ENCODE assay signal across 18 mouse cellular contexts in genomic region chr1:132628183-132628582, GRCm38 (mm10).
A peak's percentile ranks its signal among the peaks of the same experiment; 100 is the strongest.
DNase-seq lines count a peak whose midpoint lies in the region; TF ChIP-seq lines count a peak whose summit lies in the region.
"Had no signal": no experiment of that assay in that cellular context is flagged by ENCODE, and none has a peak within 500 bp of the region (broad histone marks: within the 10 kb centered on the region; RNA-seq: fewer than 3 reads in every experiment).

No protein-coding gene starts in this region.

- DNase-seq in cerebellum, postnatal 10 days, result peak; percentile 71 to 72
- DNase-seq in cerebellum, adult 11-12 months, result no peak
- DNase-seq in gastrocnemius, adult 2 months, result no peak
- DNase-seq in gastrocnemius, postnatal 25 days, result no peak
- DNase-seq in heart, adult 2 months, result no peak
- DNase-seq in heart, adult 18-20 months, result no peak
- DNase-seq in left cerebral cortex, postnatal 4 days, result peak; percentile 50
- DNase-seq in left cerebral cortex, postnatal 36 days (ENCODE audit: low spot score in 2 of 2), result no peak
- DNase-seq: adrenal gland, adult 2 months; adrenal gland, adult 8-10 months; adrenal gland, postnatal 10 days; adrenal gland, postnatal 14 days; adrenal gland, postnatal 25 days; adrenal gland, postnatal 36 days; B cell, adult 2 months; cerebellum, adult 11 months; cerebellum, adult 18-20 months had no signal

- H3K79me2 ChIP-seq in heart, adult 2 months (replicated peaks; ENCODE audit: control insufficient read depth, insufficient read depth, low read length), result no peaks in the 10 kb centered on the region

- H3K4me3 ChIP-seq in gastrocnemius, adult 2 months, result no peak overlapping the region
- H3K4me3 ChIP-seq in heart, adult 2 months, result no peak overlapping the region

- no peak overlapping the region for H3K9ac ChIP-seq in heart, adult 2 months (ENCODE audit: low read depth, low read length)

- peak overlapping the region; percentile 92 for H3K27ac ChIP-seq in gastrocnemius, adult 2 months
- peak overlapping the region; percentile 83 for H3K27ac ChIP-seq in heart, adult 2 months

- no peaks in the 10 kb centered on the region for H3K36me3 ChIP-seq in heart, adult 2 months (ENCODE audit: control insufficient read depth, insufficient read depth, low read length)
- H3K36me3 ChIP-seq: G1E had no signal

- no peaks in the 10 kb centered on the region for H3K27me3 ChIP-seq in heart, adult 2 months (ENCODE audit: control insufficient read depth, insufficient read depth, low read length)

- peaks cover 8% of the 10 kb centered on the region for H3K4me1 ChIP-seq in heart, adult 2 months (ENCODE audit: control insufficient read depth, insufficient read depth, low read length)

- TF ChIP-seq CTCF in gastrocnemius, adult 2 months (IDR thresholded peaks at IDR 0.05), result no peak
- no peak for TF ChIP-seq CTCF in heart, adult 2 months (IDR thresholded peaks at IDR 0.05)

- no peak for TF ChIP-seq EP300 in heart, adult 2 months (IDR thresholded peaks at IDR 0.05; ENCODE audit: insufficient read depth, low read depth, low read length)

- intact Hi-C loops in gastrocnemius, adult 2 months (cut with DNase I), result no loop called here
- intact Hi-C loops in heart, adult 2 months (cut with DNase I), result no loop called here
- intact Hi-C loops in left cerebral cortex, postnatal 4 days (cut with DNase I), result no loop called here
- intact Hi-C loops in left cerebral cortex, postnatal 36 days (cut with DNase I), result loop anchor here (5.0 kb wide), 1 partner anchor 99 kb away; no protein-coding TSS in a partner anchor

- WGBS in heart, adult 2 months, result 96% methylated on average over 8 of the region's 8 CpGs

- TF ChIP-seq POLR2A in heart, adult 2 months (IDR thresholded peaks at IDR 0.05; ENCODE audit: insufficient read depth, low read depth, low read length), result no peak

Comparison
In these comparisons a context has a peak if more than half of its experiments do, and no peak if none do; other contexts are left out.
1. DNase-seq: peak in cerebellum, postnatal 10 days (2 of 2) and left cerebral cortex, postnatal 4 days (single experiment); none in cerebellum, adult 11-12 months (single experiment), gastrocnemius, adult 2 months (single experiment), gastrocnemius, postnatal 25 days (single experiment), heart, adult 2 months (0 of 2), heart, adult 18-20 months (0 of 2) and left cerebral cortex, postnatal 36 days (0 of 2).